Mouse (Mus musculus): ENCODE results near the gene Arl14ep.

Arl14ep gene

GRCm38 (mm10) chr2:106942451-106942850 is 31.8 kb downstream of the Arl14ep start:
- DNase-seq = peak; percentile 17

- no peak for DNase-seq
Observed at GRCm38 (mm10) chr2:106935681-106936080, 38.5 kb downstream of the Arl14ep start.

GRCm38 (mm10) chr2:106929906-106930305 is 44.3 kb downstream of the Arl14ep start:
- DNase-seq = no peak

All from kidney, adult 18-20 months (tissue).